Mouse (Mus musculus): ENCODE data around the gene Tube1. TPM values are rescaled to one million over a fixed set of nuclear protein-coding genes. Genes with fewer than 3 reads are reported as not detected.

Gene Tube1
- 0.97 TPM for polyA plus RNA-seq (2014; fragmentation: Illumina TruSeq; extraction: RNeasy Lipid Tissue Mini Kit (QIAGEN cat#74804); ENCODE audit: low read depth, low replicate concordance)

GRCm38 (mm10) chr10:39133462-39134310, at the start of gene Tube1, which contains the start of gene Fam229b:
Gene Tube1, plus strand, starts transcription at chr10:39133976.
Gene Fam229b, minus strand, starts transcription at chr10:39133914.

GRCm38 (mm10) chr10:39163694-39164093, 29.9 kb downstream of the Tube1 start, which contains the start of gene Ccn6:
Gene Ccn6, minus strand, starts transcription at chr10:39163794.

Other genes starting within 250 kb of the Tube1 start
- gene Lama4, start 168.5 kb upstream of the Tube1 start, polyA plus RNA-seq (2014; fragmentation: Illumina TruSeq; extraction: RNeasy Lipid Tissue Mini Kit (QIAGEN cat#74804); ENCODE audit: low read depth, low replicate concordance), result 51.7 TPM
- 8.4 TPM for gene Fam229b, start 62 bp upstream of the Tube1 start, polyA plus RNA-seq (2014; fragmentation: Illumina TruSeq; extraction: RNeasy Lipid Tissue Mini Kit (QIAGEN cat#74804); ENCODE audit: low read depth, low replicate concordance)
- not detected for gene Ccn6, start 29.8 kb downstream of the Tube1 start, polyA plus RNA-seq (2014; fragmentation: Illumina TruSeq; extraction: RNeasy Lipid Tissue Mini Kit (QIAGEN cat#74804); ENCODE audit: low read depth, low replicate concordance)
- gene Fyn, start 234.9 kb downstream of the Tube1 start, polyA plus RNA-seq (2014; fragmentation: Illumina TruSeq; extraction: RNeasy Lipid Tissue Mini Kit (QIAGEN cat#74804); ENCODE audit: low read depth, low replicate concordance), result 33.6 TPM